Mouse (Mus musculus) midbrain, postnatal 0 days (tissue): ENCODE measurements at regions not wholly inside any gene's neighbourhood (a gene's known extent, or its start where the extent isn't known, plus 50 kb on each side); places are given as distances from the start of the nearest gene placed in this dataset.

Experiments
- ATAC-seq: fragments of 200-750 bp; cut with Nextera tagmentation; 2 replicates; pipeline ENCODE4 v1.8.0; 2017; ENCODE audit warnings: moderate number of reproducible peaks, mild to moderate bottlenecking, moderate TSS enrichment, moderate library complexity; ENCODE audit not compliant: low FRiP score
- DNase-seq: peaks from one replicate; pipeline ENCODE4 v3.0.0-alpha.2; 2015; ENCODE audit warnings: low spot score
- H3K27ac ChIP-seq: fragments of 300-500 bp; sonication (generic); 2 replicates; pipeline ENCODE4 v1.5.1; 2014; ENCODE audit warnings: low read depth, mild to moderate bottlenecking, low read length, mixed read lengths
- H3K27me3 ChIP-seq: fragments of 300-500 bp; sonication (generic); 2 replicates; pipeline ENCODE4 v1.6.1; 2014; ENCODE audit warnings: low read length, control low read depth, mixed read lengths; ENCODE audit not compliant: insufficient read depth
- H3K36me3 ChIP-seq: fragments of 300-500 bp; sonication (generic); 2 replicates; pipeline ENCODE4 v1.6.1; 2014; ENCODE audit warnings: low read length, control low read depth, mixed read lengths; ENCODE audit not compliant: insufficient read depth
- H3K4me1 ChIP-seq: fragments of 300-500 bp; sonication (generic); 2 replicates; pipeline ENCODE4 v1.6.1; 2014; ENCODE audit warnings: mild to moderate bottlenecking, control low read depth, antibody characterized with exemption, low read length, mixed read lengths; ENCODE audit not compliant: insufficient read depth
- H3K4me2 ChIP-seq: fragments of 300-500 bp; sonication (generic); 2 replicates; pipeline ENCODE4 v1.6.1; 2014; ENCODE audit warnings: low read depth, mild to moderate bottlenecking, low read length, mixed read lengths; ENCODE audit not compliant: poor library complexity, severe bottlenecking
- H3K4me3 ChIP-seq: fragments of 300-500 bp; sonication (generic); 2 replicates; pipeline ENCODE4 v1.5.1; 2014; ENCODE audit warnings: low read depth, mild to moderate bottlenecking, low read length, moderate library complexity
- H3K9ac ChIP-seq: fragments of 300-500 bp; sonication (generic); replicated peaks from 2 replicates; pipeline ENCODE4 v1.6.1; 2014; ENCODE audit warnings: mild to moderate bottlenecking, low read length, moderate library complexity, mixed read lengths; ENCODE audit not compliant: poor library complexity, severe bottlenecking
- H3K9me3 ChIP-seq: fragments of 300-500 bp; sonication (generic); 2 replicates; pipeline ENCODE4 v1.6.1; 2016; ENCODE audit warnings: low read length, control low read depth
- CTCF ChIP-seq: IDR thresholded peaks from 2 replicates; pipeline ENCODE4 v1.5.1; 2016; ENCODE audit warnings: antibody characterized with exemption, mild to moderate bottlenecking
- WGBS: fragments of 180-500 bp; shearing (Covaris S2); extraction: QIAGEN DNeasy Blood & Tissue Kit; methylation state at CpG from one replicate; pipeline ENCODE4 v1.1.7; 2014; 5-methylcytosine and 5-hydroxymethylcytosine counted together

- H3K9ac ChIP-seq = no peak overlapping the region
- no peak for TF ChIP-seq CTCF
- no peak overlapping the region for H3K27ac ChIP-seq
- no peak overlapping the region for H3K4me2 ChIP-seq
- WGBS = 96% methylated on average over 10 of the region's 10 CpGs
- H3K27me3 ChIP-seq = no peaks in the 10 kb centered on the region
- H3K36me3 ChIP-seq = no peaks in the 10 kb centered on the region
- no peaks in the 10 kb centered on the region for H3K9me3 ChIP-seq
- no peak for ATAC-seq
- no peaks in the 10 kb centered on the region for H3K4me1 ChIP-seq
- no peak overlapping the region for H3K4me3 ChIP-seq
- no peak for DNase-seq
Observed at GRCm38 (mm10) chr10:66745871-66746270, 350.1 kb upstream of the Jmjd1c start.

GRCm38 (mm10) chr10:66752237-66752810 lies 343.6 kb upstream of the Jmjd1c start:
- Histone ChIP-seq H3K27me3 (no peaks in the 10 kb centered on the region), H3K9me3 (no peaks in the 10 kb centered on the region), H3K4me2 (no peak overlapping the region), H3K4me3 (no peak overlapping the region), H3K27ac (no peak overlapping the region), H3K4me1 (no peaks in the 10 kb centered on the region), H3K9ac (no peak overlapping the region), H3K36me3 (no peaks in the 10 kb centered on the region)
- TF ChIP-seq CTCF = no peak
- ATAC-seq (no peak), DNase-seq (no peak)
- WGBS = 88% methylated on average over 7 of the region's 7 CpGs

GRCm38 (mm10) chr10:66756866-66757265 lies 339.1 kb upstream of the Jmjd1c start:
- H3K27me3 ChIP-seq = no peaks in the 10 kb centered on the region
- no peak overlapping the region for H3K4me2 ChIP-seq
- WGBS = 98% methylated on average over 4 of the region's 4 CpGs
- H3K36me3 ChIP-seq = no peaks in the 10 kb centered on the region
- no peaks in the 10 kb centered on the region for H3K9me3 ChIP-seq
- TF ChIP-seq CTCF = no peak
- H3K4me3 ChIP-seq = no peak overlapping the region
- no peak overlapping the region for H3K9ac ChIP-seq
- ATAC-seq (no peak), DNase-seq (no peak)
- no peaks in the 10 kb centered on the region for H3K4me1 ChIP-seq
- no peak overlapping the region for H3K27ac ChIP-seq

DNA sequence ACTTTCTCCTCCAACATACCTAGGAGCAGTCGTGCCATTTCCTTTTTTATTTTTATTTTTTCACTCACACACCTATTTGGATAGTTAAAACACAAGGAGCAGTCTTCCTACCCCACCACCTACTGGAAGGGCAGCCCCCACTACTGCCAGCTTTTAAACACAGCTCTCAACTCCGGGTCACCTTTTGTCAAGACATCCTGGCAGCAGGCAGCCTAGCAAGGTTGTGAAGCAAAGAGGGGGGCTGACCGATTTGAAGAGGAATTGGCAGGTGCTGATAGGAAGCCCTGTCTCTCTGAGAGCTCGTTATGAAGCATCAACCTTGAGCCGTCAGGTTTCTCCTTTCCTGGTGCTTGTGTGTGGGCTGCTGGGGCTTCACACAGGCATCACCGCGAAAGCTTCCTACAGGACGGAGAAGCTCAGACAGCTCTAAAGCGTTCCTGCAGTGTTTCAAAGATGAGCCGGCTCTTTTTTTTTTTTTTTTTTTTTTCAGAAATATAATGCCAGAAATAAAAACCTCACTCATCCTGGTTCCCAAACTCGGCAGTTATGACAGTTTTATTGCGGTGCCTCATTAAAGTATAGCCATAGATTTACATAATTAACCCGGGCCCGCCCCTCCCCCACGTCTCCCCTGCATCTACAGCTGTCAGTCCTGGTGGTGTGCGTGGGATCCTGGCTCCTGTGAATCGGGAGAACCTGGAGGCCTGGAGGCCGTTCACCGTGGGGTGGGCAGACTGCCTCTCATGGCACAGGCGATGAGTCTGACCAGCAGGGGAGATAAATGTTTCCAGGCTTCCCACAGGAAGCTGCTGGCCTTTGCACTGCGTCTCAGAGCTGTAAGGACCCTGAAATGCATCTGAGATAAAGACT lies 325.5 kb upstream of the Jmjd1c start:
- no peak overlapping the region for H3K4me3 ChIP-seq
- peak overlapping the region; percentile 33; the same call in 1 of the 2 replicates for H3K4me2 ChIP-seq
- peak; percentile 30 for DNase-seq
- no peak for TF ChIP-seq CTCF
- no peaks in the 10 kb centered on the region for H3K27me3 ChIP-seq
- ATAC-seq = no peak; the same call in 1 of the 2 replicates
- 27% methylated on average over 21 of the region's 21 CpGs for WGBS
- H3K9ac ChIP-seq = 0 out of 2 replicates have a peak overlapping the region, but pooled peaks have one; percentile 3
- H3K4me1 ChIP-seq = no peaks in the 10 kb centered on the region
- peak overlapping the region; percentile 38 for H3K27ac ChIP-seq
- 0 out of 2 replicates have a peak, but pooled peaks cover 7% of the 10 kb centered on the region for H3K9me3 ChIP-seq
- H3K36me3 ChIP-seq = no peaks in the 10 kb centered on the region

DNA sequence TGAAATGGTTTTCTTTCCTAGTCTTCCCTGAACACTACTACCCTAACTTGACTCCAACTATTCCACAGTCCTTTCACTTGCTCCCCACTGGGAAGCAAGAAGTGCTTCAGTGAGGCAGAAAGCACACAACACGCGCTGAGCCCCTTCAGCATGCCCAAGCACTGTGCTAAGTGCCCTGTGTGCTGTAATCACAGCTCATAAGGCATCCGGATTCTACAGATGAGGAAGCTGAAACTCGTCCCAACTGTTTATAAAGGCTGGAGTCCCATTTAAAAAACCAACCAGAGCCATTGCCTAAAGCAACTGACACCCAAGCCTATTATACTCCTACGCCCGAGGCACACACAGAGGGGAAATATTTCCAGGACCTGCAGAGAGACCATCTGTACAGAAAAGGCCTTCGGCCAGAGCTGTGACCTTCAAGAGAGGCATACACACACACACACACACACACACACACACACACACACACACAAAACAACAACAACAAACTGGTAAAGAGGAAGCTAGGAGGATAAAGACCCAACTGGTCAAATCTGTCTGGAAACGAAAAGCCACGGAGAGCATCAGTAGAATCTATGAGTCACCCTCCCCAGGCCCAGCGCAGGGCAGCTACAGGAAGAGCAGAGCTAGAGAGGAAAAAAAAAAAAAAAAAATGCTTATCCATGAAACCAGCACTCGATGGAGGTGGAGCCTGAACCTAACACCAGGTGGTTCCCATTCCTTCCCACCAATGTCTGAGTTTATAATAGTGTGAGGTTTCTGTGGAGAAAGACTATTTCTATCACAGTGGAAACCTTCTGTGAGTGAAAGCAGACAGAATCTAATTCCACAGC lies 315.4 kb upstream of the Jmjd1c start:
- WGBS = 77% methylated on average over 11 of the region's 11 CpGs
- H3K9ac ChIP-seq = no peak overlapping the region
- no peak overlapping the region for H3K4me2 ChIP-seq
- H3K4me1 ChIP-seq = no peaks in the 10 kb centered on the region
- peak; percentile 20 for DNase-seq
- no peak overlapping the region for H3K27ac ChIP-seq
- H3K27me3 ChIP-seq = no peaks in the 10 kb centered on the region
- H3K4me3 ChIP-seq = no peak overlapping the region
- no peaks in the 10 kb centered on the region for H3K9me3 ChIP-seq
- no peak; the same call in 1 of the 2 replicates for ATAC-seq
- no peaks in the 10 kb centered on the region for H3K36me3 ChIP-seq
- no peak for TF ChIP-seq CTCF
